Mouse (Mus musculus): ENCODE data around the gene Ralgapa2. TPM values are rescaled to one million over a fixed set of nuclear protein-coding genes. Genes with fewer than 3 reads are reported as not detected.

Gene Ralgapa2
- polyA plus RNA-seq, 1 experiment from 2014 or later = 8.7 TPM

- no peaks in the 10 kb centered on the region for H3K27me3 ChIP-seq (ENCODE audit: insufficient read depth, low read length)
- H3K36me3 ChIP-seq (ENCODE audit: insufficient read depth) = no peaks in the 10 kb centered on the region
- H3K9me3 ChIP-seq (ENCODE audit: low read depth, low read length) = no peaks in the 10 kb centered on the region
- DNase-seq (no peak), ATAC-seq (ENCODE audit: insufficient read depth) (no peak)
- H3K27ac ChIP-seq (ENCODE audit: low read depth) = no peak overlapping the region
- no peaks in the 10 kb centered on the region for H3K4me1 ChIP-seq (ENCODE audit: insufficient read depth)
- no peak overlapping the region for H3K9ac ChIP-seq
- TF ChIP-seq CTCF (IDR thresholded peaks at IDR 0.05; ENCODE audit: low read depth) = no peak
- no peak overlapping the region for H3K4me3 ChIP-seq (ENCODE audit: low read depth, low read length)
- WGBS = 83% methylated on average over 1 of the region's 1 CpGs
- no peak overlapping the region for H3K4me2 ChIP-seq
These were observed 13.0 kb downstream of the Ralgapa2 start for GRCm38 (mm10) chr2:146499111-146499510.

GRCm38 (mm10) chr2:146498298-146498697, 13.8 kb downstream of the Ralgapa2 start:
- Histone ChIP-seq H3K4me3 (ENCODE audit: low read depth, low read length) (no peak overlapping the region), H3K27ac (ENCODE audit: low read depth) (no peak overlapping the region), H3K27me3 (ENCODE audit: insufficient read depth, low read length) (no peaks in the 10 kb centered on the region), H3K36me3 (ENCODE audit: insufficient read depth) (no peaks in the 10 kb centered on the region), H3K9me3 (ENCODE audit: low read depth, low read length) (no peaks in the 10 kb centered on the region), H3K9ac (no peak overlapping the region), H3K4me1 (ENCODE audit: insufficient read depth) (no peaks in the 10 kb centered on the region), H3K4me2 (no peak overlapping the region)
- ATAC-seq (ENCODE audit: insufficient read depth) = no peak
- 58% methylated on average over 6 of the region's 6 CpGs for WGBS
- no peak for DNase-seq
- no peak for TF ChIP-seq CTCF (IDR thresholded peaks at IDR 0.05; ENCODE audit: low read depth)

GRCm38 (mm10) chr2:146496995-146497394, 15.1 kb downstream of the Ralgapa2 start:
- Histone ChIP-seq H3K4me2 (no peak overlapping the region), H3K4me1 (ENCODE audit: insufficient read depth) (no peaks in the 10 kb centered on the region), H3K36me3 (ENCODE audit: insufficient read depth) (no peaks in the 10 kb centered on the region), H3K27me3 (ENCODE audit: insufficient read depth, low read length) (no peaks in the 10 kb centered on the region), H3K27ac (ENCODE audit: low read depth) (no peak overlapping the region), H3K4me3 (ENCODE audit: low read depth, low read length) (no peak overlapping the region), H3K9me3 (ENCODE audit: low read depth, low read length) (no peaks in the 10 kb centered on the region), H3K9ac (no peak overlapping the region)
- TF ChIP-seq CTCF (IDR thresholded peaks at IDR 0.05; ENCODE audit: low read depth) = no peak
- WGBS = 28% methylated on average over 1 of the region's 1 CpGs
- ATAC-seq (ENCODE audit: insufficient read depth) (no peak), DNase-seq (no peak)

GRCm38 (mm10) chr2:146495781-146496180, 16.4 kb downstream of the Ralgapa2 start:
- H3K27me3 ChIP-seq (ENCODE audit: insufficient read depth, low read length) = no peaks in the 10 kb centered on the region
- ATAC-seq (ENCODE audit: insufficient read depth) = no peak

GRCm38 (mm10) chr2:146493354-146493946, 18.7 kb downstream of the Ralgapa2 start:
- Histone ChIP-seq H3K27me3 (ENCODE audit: insufficient read depth, low read length) (no peaks in the 10 kb centered on the region), H3K4me3 (ENCODE audit: low read depth, low read length) (no peak overlapping the region), H3K9me3 (ENCODE audit: low read depth, low read length) (no peaks in the 10 kb centered on the region), H3K27ac (ENCODE audit: low read depth) (no peak overlapping the region), H3K4me2 (no peak overlapping the region), H3K4me1 (ENCODE audit: insufficient read depth) (no peaks in the 10 kb centered on the region), H3K9ac (no peak overlapping the region), H3K36me3 (ENCODE audit: insufficient read depth) (no peaks in the 10 kb centered on the region)
- 89% methylated on average over 1 of the region's 1 CpGs for WGBS
- no peak for TF ChIP-seq CTCF (IDR thresholded peaks at IDR 0.05; ENCODE audit: low read depth)
- no peak for DNase-seq
- no peak for ATAC-seq (ENCODE audit: insufficient read depth)

More at GRCm38 (mm10) chr2:146495781-146496180, 16.4 kb downstream of the Ralgapa2 start:
- H3K9ac ChIP-seq = no peak overlapping the region
- no peak overlapping the region for H3K4me2 ChIP-seq
- no peak for TF ChIP-seq CTCF (IDR thresholded peaks at IDR 0.05; ENCODE audit: low read depth)
- DNase-seq = no peak
- no peaks in the 10 kb centered on the region for H3K4me1 ChIP-seq (ENCODE audit: insufficient read depth)
- 89% methylated on average over 9 of the region's 9 CpGs for WGBS
- H3K4me3 ChIP-seq (ENCODE audit: low read depth, low read length) = no peak overlapping the region
- H3K27ac ChIP-seq (ENCODE audit: low read depth) = no peak overlapping the region
- H3K36me3 ChIP-seq (ENCODE audit: insufficient read depth) = no peaks in the 10 kb centered on the region
- H3K9me3 ChIP-seq (ENCODE audit: low read depth, low read length) = no peaks in the 10 kb centered on the region

GRCm38 (mm10) chr2:146491830-146492610, 20.1 kb downstream of the Ralgapa2 start:
- H3K27ac ChIP-seq (ENCODE audit: low read depth) = no peak overlapping the region
- ATAC-seq (ENCODE audit: insufficient read depth) = no peak
- H3K4me2 ChIP-seq = no peak overlapping the region
- DNase-seq = no peak
- no peaks in the 10 kb centered on the region for H3K9me3 ChIP-seq (ENCODE audit: low read depth, low read length)
- no peaks in the 10 kb centered on the region for H3K27me3 ChIP-seq (ENCODE audit: insufficient read depth, low read length)
- H3K4me3 ChIP-seq (ENCODE audit: low read depth, low read length) = no peak overlapping the region
- no peak overlapping the region for H3K9ac ChIP-seq
- TF ChIP-seq CTCF (IDR thresholded peaks at IDR 0.05; ENCODE audit: low read depth) = no peak
- H3K36me3 ChIP-seq (ENCODE audit: insufficient read depth) = no peaks in the 10 kb centered on the region
- no peaks in the 10 kb centered on the region for H3K4me1 ChIP-seq (ENCODE audit: insufficient read depth)
- WGBS = 91% methylated on average over 5 of the region's 5 CpGs

- Histone ChIP-seq H3K27ac (ENCODE audit: low read depth) (no peak overlapping the region), H3K36me3 (ENCODE audit: insufficient read depth) (no peaks in the 10 kb centered on the region), H3K4me2 (no peak overlapping the region), H3K4me3 (ENCODE audit: low read depth, low read length) (no peak overlapping the region), H3K27me3 (ENCODE audit: insufficient read depth, low read length) (no peaks in the 10 kb centered on the region), H3K9ac (no peak overlapping the region), H3K4me1 (ENCODE audit: insufficient read depth) (no peaks in the 10 kb centered on the region), H3K9me3 (ENCODE audit: low read depth, low read length) (no peaks in the 10 kb centered on the region)
- DNase-seq (no peak), ATAC-seq (ENCODE audit: insufficient read depth) (no peak)
- TF ChIP-seq CTCF (IDR thresholded peaks at IDR 0.05; ENCODE audit: low read depth) = no peak
- 63% methylated on average over 1 of the region's 1 CpGs for WGBS
These were observed 21.2 kb downstream of the Ralgapa2 start for GRCm38 (mm10) chr2:146490926-146491325.
